Mouse (Mus musculus): ENCODE results near the gene Fgfr2.

Fgfr2 gene

GRCm38 (mm10) chr7:130222633-130223354 lies 2900.4 kb downstream of the Fgfr2 start:
- no peak for DNase-seq

GRCm38 (mm10) chr7:130221661-130222387 lies 2901.3 kb downstream of the Fgfr2 start:
- no peak for DNase-seq

- DNase-seq: no peak
These were observed 2902.5 kb downstream of the Fgfr2 start for GRCm38 (mm10) chr7:130220627-130221026.

GRCm38 (mm10) chr7:130219844-130220243 lies 2903.3 kb downstream of the Fgfr2 start:
- no peak for DNase-seq

- no peak for DNase-seq
These were observed 2906.9 kb downstream of the Fgfr2 start for GRCm38 (mm10) chr7:130216272-130216671.

GRCm38 (mm10) chr7:130215348-130216252 lies 2907.6 kb downstream of the Fgfr2 start:
- DNase-seq: peak; percentile 68 to 70

- DNase-seq: no peak
These were observed 2910.0 kb downstream of the Fgfr2 start for GRCm38 (mm10) chr7:130213156-130213555.

- DNase-seq: no peak
These were observed 2911.7 kb downstream of the Fgfr2 start for GRCm38 (mm10) chr7:130211411-130211810.

- DNase-seq: no peak
These were observed 2914.5 kb downstream of the Fgfr2 start for GRCm38 (mm10) chr7:130208601-130209000.

- DNase-seq: peak; percentile 37 to 63
These were observed 2917.0 kb downstream of the Fgfr2 start for GRCm38 (mm10) chr7:130206181-130206582.

- DNase-seq: no peak
These were observed 2918.0 kb downstream of the Fgfr2 start for GRCm38 (mm10) chr7:130205140-130205539.

GRCm38 (mm10) chr7:130201020-130201419 lies 2922.1 kb downstream of the Fgfr2 start:
- DNase-seq: no peak

- DNase-seq: no peak
These were observed 2923.2 kb downstream of the Fgfr2 start for GRCm38 (mm10) chr7:130199951-130200350.

- DNase-seq: no peak
These were observed 2923.8 kb downstream of the Fgfr2 start for GRCm38 (mm10) chr7:130199317-130199716.

GRCm38 (mm10) chr7:130195081-130195480 lies 2928.1 kb downstream of the Fgfr2 start:
- DNase-seq: no peak

- DNase-seq: no peak
These were observed 2932.7 kb downstream of the Fgfr2 start for GRCm38 (mm10) chr7:130190329-130190975.

- DNase-seq: no peak
These were observed 2933.2 kb downstream of the Fgfr2 start for GRCm38 (mm10) chr7:130189901-130190300.

- DNase-seq: no peak
These were observed 2935.0 kb downstream of the Fgfr2 start for GRCm38 (mm10) chr7:130188108-130188507.

GRCm38 (mm10) chr7:130184864-130185263 lies 2938.3 kb downstream of the Fgfr2 start:
- DNase-seq: no peak

GRCm38 (mm10) chr7:130183960-130184359 lies 2939.2 kb downstream of the Fgfr2 start:
- peak in 1 of 2 experiments; percentile 51 for DNase-seq

- DNase-seq: no peak
These were observed 2940.6 kb downstream of the Fgfr2 start for GRCm38 (mm10) chr7:130182551-130182950.

GRCm38 (mm10) chr7:130178991-130179390 lies 2944.2 kb downstream of the Fgfr2 start:
- peak; percentile 54 to 58 for DNase-seq

- DNase-seq: no peak
These were observed 2946.1 kb downstream of the Fgfr2 start for GRCm38 (mm10) chr7:130177009-130177408.
